Mouse (Mus musculus): ENCODE data around the gene Tmem233. TPM values are rescaled to one million over a fixed set of nuclear protein-coding genes. Genes with fewer than 3 reads are reported as not detected.

Gene Tmem233
- polyA plus RNA-seq, 1 experiment from 2014 or later, result not detected

DNA sequence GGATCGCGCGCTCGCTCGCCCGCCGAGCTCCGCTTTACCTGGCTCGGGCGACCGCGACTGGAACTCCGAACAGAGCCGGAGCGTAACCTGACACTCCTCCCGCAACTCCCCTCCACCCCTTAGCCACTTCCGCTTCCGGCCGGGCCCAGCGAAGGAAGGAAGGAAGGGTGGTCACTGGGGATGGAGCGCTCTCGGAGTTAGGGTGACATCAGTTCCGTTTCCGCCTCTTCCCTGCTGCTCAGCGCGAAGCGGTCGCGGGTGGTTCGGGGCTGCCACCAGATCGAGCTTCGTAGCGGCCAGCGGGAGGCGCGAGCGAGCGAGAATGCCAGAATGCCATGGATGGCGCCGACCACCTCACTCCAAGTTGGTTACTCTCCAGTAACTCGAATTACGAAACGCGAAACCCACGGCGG lies 58.7 kb downstream of the Tmem233 start, which contains the start of gene Prkab1:
TSS of gene Prkab1 (minus strand) at position 182 of the 413 bp plus-strand sequence.
- Histone ChIP-seq H3K27ac (replicated peaks) (peak within 1 kb of the TSS; percentile 94), H3K36me3 (replicated peaks) (peaks cover 32% of the 10 kb centered on the region), H3K4me1 (peaks cover 27% of the 10 kb centered on the region), H3K27me3 (replicated peaks; ENCODE audit: low read depth, poor library complexity, severe bottlenecking) (no peaks in the 10 kb centered on the region), H3K9me3 (no peaks in the 10 kb centered on the region), H3K4me3 (peak within 1 kb of the TSS; percentile 91)
- peak; percentile 98 for DNase-seq (ENCODE audit: low spot score)
- under 1% methylated on average over 46 of the region's 46 CpGs for WGBS

DNA sequence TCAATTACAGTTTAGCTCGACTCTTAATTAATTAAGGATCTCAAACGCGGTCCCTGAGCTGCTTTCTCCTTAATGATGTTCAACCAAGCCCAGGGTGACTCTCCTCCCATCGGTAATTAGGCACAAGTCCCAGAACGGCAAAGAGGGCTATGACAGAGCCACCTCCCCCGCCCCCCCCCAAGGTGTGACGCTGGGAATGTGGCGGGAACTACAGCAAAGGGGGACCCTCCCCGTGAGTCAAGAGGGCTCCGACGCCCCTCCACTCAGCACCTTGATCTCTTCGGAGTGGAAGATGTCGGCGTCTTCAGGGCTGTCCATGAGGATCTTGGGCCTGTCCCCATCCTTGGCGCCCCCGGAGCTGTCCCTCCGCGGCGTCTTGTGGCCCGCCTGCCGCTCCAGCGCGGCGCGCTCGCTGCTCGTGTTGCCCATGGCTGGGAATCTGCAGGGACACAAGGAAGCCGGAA lies 59.2 kb downstream of the Tmem233 start:
- Histone ChIP-seq H3K36me3 (replicated peaks) (peaks cover 37% of the 10 kb centered on the region), H3K27ac (replicated peaks) (peak overlapping the region; percentile 94), H3K4me1 (peaks cover 23% of the 10 kb centered on the region), H3K4me3 (peak overlapping the region; percentile 91), H3K27me3 (replicated peaks; ENCODE audit: low read depth, poor library complexity, severe bottlenecking) (no peaks in the 10 kb centered on the region), H3K9me3 (no peaks in the 10 kb centered on the region)
- DNase-seq (ENCODE audit: low spot score), result no peak
- WGBS, result under 1% methylated on average over 28 of the region's 28 CpGs

DNA sequence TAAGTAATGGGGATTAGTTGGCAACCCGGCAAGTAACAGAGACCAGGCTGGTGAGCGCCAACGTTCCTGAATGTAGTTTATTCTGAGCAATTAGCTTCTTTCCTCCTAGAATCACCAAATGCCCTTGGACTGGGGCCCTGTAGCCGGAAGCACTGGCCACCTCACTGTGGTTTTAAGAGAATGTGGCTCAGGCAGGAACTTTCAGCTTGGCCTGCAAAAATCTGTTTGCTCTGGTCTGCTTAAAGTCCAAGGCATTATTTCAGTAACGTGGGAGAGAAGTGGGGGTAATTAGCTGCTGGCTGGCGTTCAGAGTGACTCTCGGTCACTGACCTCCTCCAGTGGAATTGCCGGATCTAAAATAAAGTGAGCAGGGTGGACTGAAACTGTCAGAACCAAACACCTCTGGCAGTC lies 59.8 kb downstream of the Tmem233 start:
- Histone ChIP-seq H3K27ac (replicated peaks) (peak overlapping the region; percentile 94), H3K4me3 (peak overlapping the region; percentile 91), H3K4me1 (peaks cover 23% of the 10 kb centered on the region), H3K9me3 (no peaks in the 10 kb centered on the region), H3K36me3 (replicated peaks) (peaks cover 43% of the 10 kb centered on the region), H3K27me3 (replicated peaks; ENCODE audit: low read depth, poor library complexity, severe bottlenecking) (no peaks in the 10 kb centered on the region)
- WGBS, result 28% methylated on average over 8 of the region's 8 CpGs
- no peak for DNase-seq (ENCODE audit: low spot score)

- Histone ChIP-seq H3K4me1 (peaks cover 23% of the 10 kb centered on the region), H3K27me3 (replicated peaks; ENCODE audit: low read depth, poor library complexity, severe bottlenecking) (no peaks in the 10 kb centered on the region), H3K36me3 (replicated peaks) (peaks cover 48% of the 10 kb centered on the region), H3K27ac (replicated peaks) (peak overlapping the region; percentile 94; the same call in 1 of the 2 replicates), H3K9me3 (no peaks in the 10 kb centered on the region), H3K4me3 (peak overlapping the region; percentile 91)
- 83% methylated on average over 7 of the region's 7 CpGs for WGBS
- no peak for DNase-seq (ENCODE audit: low spot score)
These were observed 60.3 kb downstream of the Tmem233 start for GRCm38 (mm10) chr5:116022658-116023200.

DNA sequence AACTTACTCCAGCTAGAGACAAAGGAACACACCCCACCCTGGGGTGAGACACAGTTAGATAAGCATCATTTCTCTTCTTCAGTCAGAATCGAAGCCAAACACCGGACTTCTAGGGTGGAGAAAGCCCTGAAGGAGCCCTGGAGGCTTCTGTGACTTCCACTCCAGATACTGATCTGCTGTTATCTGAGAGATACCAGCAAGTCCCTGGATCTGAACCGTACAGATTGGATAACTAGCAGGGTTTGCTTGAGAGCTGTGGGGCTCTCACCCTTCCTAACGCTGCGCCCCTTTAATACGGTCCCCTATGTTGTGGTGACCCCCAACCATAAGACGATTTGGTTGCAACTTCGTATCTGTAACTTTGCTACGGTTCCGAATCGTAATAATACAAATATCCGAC lies 60.9 kb downstream of the Tmem233 start:
- peak overlapping the region; percentile 91 for H3K4me3 ChIP-seq

DNA sequence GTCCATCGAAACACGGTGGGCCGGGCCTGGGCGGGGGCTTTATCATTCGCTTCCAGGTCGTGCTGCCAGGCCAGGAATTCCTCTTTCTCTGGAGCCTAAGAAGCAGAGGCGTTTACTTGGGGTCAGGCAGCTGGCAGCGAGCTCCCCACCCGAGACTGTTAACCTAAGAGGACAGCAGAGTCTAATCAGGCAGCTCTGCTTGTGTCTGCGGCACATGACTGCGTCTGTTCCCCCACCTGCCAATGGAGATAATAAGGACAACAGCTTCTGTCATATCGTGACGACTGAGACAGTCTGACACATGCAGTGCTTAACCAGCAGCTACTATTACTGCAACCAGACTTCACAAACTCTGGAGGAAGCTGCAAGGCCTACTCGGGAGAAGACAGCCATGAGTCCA lies 61.5 kb downstream of the Tmem233 start:
- peaks cover 23% of the 10 kb centered on the region for H3K4me1 ChIP-seq
- WGBS, result 90% methylated on average over 14 of the region's 14 CpGs
- H3K9me3 ChIP-seq, result no peaks in the 10 kb centered on the region
- H3K4me3 ChIP-seq, result no peak overlapping the region
- H3K36me3 ChIP-seq (replicated peaks), result peaks cover 60% of the 10 kb centered on the region
- DNase-seq (ENCODE audit: low spot score), result no peak
- no peak overlapping the region for H3K27ac ChIP-seq (replicated peaks)
- no peaks in the 10 kb centered on the region for H3K27me3 ChIP-seq (replicated peaks; ENCODE audit: low read depth, poor library complexity, severe bottlenecking)

More for the DNA sequence above, 60.9 kb downstream of the Tmem233 start:
- H3K4me1 ChIP-seq, result peaks cover 23% of the 10 kb centered on the region
- no peaks in the 10 kb centered on the region for H3K27me3 ChIP-seq (replicated peaks; ENCODE audit: low read depth, poor library complexity, severe bottlenecking)
- H3K27ac ChIP-seq (replicated peaks), result no peak overlapping the region
- WGBS, result 92% methylated on average over 12 of the region's 12 CpGs
- H3K9me3 ChIP-seq, result no peaks in the 10 kb centered on the region
- no peak for DNase-seq (ENCODE audit: low spot score)
- peaks cover 54% of the 10 kb centered on the region for H3K36me3 ChIP-seq (replicated peaks)

DNA sequence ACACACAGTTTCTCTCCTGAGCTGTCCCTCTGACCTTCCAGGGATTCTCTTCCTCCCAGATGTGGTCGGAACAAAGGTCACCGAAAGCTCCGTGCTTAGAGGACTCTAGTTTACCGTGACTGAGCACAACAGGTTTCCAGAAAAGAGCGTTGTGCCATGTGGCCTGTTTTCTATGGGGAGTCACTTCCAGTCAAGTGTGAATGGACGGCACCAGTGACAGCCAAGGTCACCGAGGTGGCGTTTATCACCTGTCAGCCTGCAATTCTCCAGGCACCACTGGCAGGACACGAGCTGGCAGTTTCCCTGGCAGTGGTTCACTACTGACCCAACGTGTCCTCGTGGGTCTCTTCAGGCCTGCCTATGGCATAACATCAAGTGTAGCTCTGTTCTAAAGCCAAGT lies 63.7 kb downstream of the Tmem233 start:
- no peak for DNase-seq (ENCODE audit: low spot score)
- Histone ChIP-seq H3K27me3 (replicated peaks; ENCODE audit: low read depth, poor library complexity, severe bottlenecking) (no peaks in the 10 kb centered on the region), H3K4me3 (no peak overlapping the region), H3K9me3 (no peaks in the 10 kb centered on the region), H3K4me1 (peaks cover 20% of the 10 kb centered on the region), H3K27ac (replicated peaks) (no peak overlapping the region), H3K36me3 (replicated peaks) (peaks cover 81% of the 10 kb centered on the region)
- 86% methylated on average over 11 of the region's 11 CpGs for WGBS

DNA sequence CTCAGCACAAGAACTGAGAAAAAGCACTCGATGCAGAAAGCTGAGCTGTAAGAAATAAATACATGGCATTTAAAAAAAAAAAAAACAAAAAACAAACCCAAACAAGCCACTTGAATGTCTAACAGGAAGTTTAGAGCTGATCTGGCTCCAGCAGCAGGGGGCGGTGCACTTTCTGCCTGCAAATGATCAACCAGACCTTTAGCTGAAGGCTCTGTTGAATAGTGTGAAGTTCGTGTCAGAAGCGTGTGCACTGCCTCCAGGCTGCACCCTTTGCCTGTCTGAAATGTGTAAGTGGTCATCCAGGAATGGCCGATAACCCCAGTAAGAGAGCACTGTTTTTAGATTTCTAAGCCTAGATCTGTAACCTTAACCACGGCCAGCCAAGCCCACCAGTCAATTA lies 64.3 kb downstream of the Tmem233 start:
- Histone ChIP-seq H3K4me3 (no peak overlapping the region), H3K4me1 (peaks cover 19% of the 10 kb centered on the region), H3K27ac (replicated peaks) (no peak overlapping the region), H3K27me3 (replicated peaks; ENCODE audit: low read depth, poor library complexity, severe bottlenecking) (no peaks in the 10 kb centered on the region), H3K9me3 (no peaks in the 10 kb centered on the region), H3K36me3 (replicated peaks) (peaks cover 87% of the 10 kb centered on the region)
- no peak for DNase-seq (ENCODE audit: low spot score)
- WGBS, result 88% methylated on average over 6 of the region's 6 CpGs

DNA sequence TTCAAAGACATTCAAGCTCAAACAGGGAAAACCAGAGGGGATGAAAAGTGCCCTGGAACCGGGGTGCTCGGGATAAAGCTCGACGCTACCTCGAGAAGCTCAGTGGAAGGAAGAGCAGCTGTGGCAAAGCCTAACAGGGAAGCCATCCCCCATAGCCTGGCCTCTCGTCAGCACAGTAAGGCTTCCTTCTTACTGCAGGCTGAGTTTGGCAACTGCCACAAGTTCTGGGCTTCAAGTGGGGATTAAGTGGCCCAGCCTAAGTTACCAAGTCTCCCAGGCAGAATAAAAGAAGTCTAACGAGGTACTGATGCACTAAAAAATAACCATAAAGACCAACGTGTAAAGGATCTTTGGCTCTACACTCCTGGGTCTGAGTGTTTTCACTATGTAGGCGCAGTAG lies 64.8 kb downstream of the Tmem233 start:
- Histone ChIP-seq H3K9me3 (no peaks in the 10 kb centered on the region), H3K27ac (replicated peaks) (no peak overlapping the region), H3K4me1 (peaks cover 13% of the 10 kb centered on the region), H3K4me3 (no peak overlapping the region), H3K36me3 (replicated peaks) (peaks cover 93% of the 10 kb centered on the region), H3K27me3 (replicated peaks; ENCODE audit: low read depth, poor library complexity, severe bottlenecking) (no peaks in the 10 kb centered on the region)
- DNase-seq (ENCODE audit: low spot score), result no peak
- 92% methylated on average over 9 of the region's 9 CpGs for WGBS

DNA sequence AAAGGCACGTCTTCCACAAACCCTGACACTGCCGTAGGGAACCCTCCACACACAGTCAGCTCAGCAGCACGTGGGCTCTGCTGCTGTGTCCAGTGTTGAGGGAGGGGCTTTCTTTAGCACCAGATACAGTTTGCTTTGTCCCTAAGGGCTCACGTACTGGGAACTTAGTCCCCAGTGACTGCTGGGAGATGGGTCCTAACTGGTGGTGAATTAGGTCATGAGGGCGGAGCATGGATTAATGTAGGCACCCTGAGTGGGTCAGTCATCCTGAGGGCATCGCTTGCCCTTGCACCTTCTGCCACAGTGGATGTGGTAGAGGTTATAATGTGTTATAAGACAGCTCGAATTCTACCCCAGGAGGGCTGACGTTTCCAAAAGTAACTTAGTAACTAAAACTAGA lies 65.7 kb downstream of the Tmem233 start:
- Histone ChIP-seq H3K4me3 (no peak overlapping the region), H3K36me3 (replicated peaks) (peaks cover 100% of the 10 kb centered on the region), H3K4me1 (peaks cover 5% of the 10 kb centered on the region), H3K9me3 (no peaks in the 10 kb centered on the region), H3K27ac (replicated peaks) (no peak overlapping the region), H3K27me3 (replicated peaks; ENCODE audit: low read depth, poor library complexity, severe bottlenecking) (no peaks in the 10 kb centered on the region)
- DNase-seq (ENCODE audit: low spot score), result no peak
- 92% methylated on average over 8 of the region's 8 CpGs for whole genome bisulfite sequencing

DNA sequence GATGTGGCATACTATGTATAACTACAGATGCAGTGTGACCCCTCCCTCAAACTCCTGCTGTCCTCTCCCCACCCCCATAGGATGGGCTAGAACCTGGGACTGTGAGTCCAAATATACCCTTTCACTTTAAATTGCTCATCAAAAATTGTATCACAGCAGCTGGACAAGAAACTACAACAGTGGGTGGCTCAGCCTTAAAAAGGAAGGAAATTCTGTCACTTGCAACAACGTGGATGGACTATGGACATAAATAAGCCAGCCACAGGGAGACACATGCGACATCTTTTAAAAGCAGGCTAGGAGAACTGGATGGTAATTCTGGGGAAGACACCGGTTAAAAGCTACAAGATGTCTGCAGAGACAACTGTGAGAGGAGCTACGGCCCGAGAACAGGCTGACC lies 66.5 kb downstream of the Tmem233 start:
- Histone ChIP-seq H3K27ac (replicated peaks) (no peak overlapping the region), H3K9me3 (no peaks in the 10 kb centered on the region), H3K4me3 (no peak overlapping the region), H3K4me1 (no peaks in the 10 kb centered on the region), H3K27me3 (replicated peaks; ENCODE audit: low read depth, poor library complexity, severe bottlenecking) (no peaks in the 10 kb centered on the region), H3K36me3 (replicated peaks) (peaks cover 92% of the 10 kb centered on the region)
- DNase-seq (ENCODE audit: low spot score), result no peak
- 93% methylated on average over 5 of the region's 5 CpGs for WGBS

DNA sequence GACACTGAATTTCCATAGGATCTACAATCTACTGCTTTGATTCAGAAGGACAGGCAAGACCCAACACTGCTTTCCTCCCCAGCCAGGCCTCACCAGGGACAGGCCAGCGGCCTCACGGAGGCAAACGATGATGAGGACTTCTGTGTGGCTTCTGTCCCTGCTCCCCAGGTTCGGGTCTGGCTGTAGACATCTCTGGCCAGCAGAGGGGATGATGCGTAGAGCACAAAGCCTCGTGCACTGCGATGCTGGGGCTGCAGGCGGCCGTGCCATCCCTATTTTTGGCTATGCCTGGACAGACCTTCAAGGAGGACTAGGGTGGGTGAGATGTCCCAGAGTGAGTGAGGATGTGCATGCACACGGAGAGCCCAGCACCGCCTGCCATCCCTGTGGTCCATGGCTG lies 68.8 kb downstream of the Tmem233 start:
- DNase-seq (ENCODE audit: low spot score), result no peak
- peaks cover 69% of the 10 kb centered on the region for H3K36me3 ChIP-seq (replicated peaks)
- no peaks in the 10 kb centered on the region for H3K27me3 ChIP-seq (replicated peaks; ENCODE audit: low read depth, poor library complexity, severe bottlenecking)
- H3K4me1 ChIP-seq, result peaks cover 12% of the 10 kb centered on the region
- 92% methylated on average over 11 of the region's 11 CpGs for WGBS
- H3K27ac ChIP-seq (replicated peaks), result no peak overlapping the region
- no peaks in the 10 kb centered on the region for H3K9me3 ChIP-seq
- H3K4me3 ChIP-seq, result no peak overlapping the region

- Histone ChIP-seq H3K27me3 (replicated peaks; ENCODE audit: low read depth, poor library complexity, severe bottlenecking) (no peaks in the 10 kb centered on the region), H3K27ac (replicated peaks) (no peak overlapping the region), H3K4me3 (no peak overlapping the region), H3K9me3 (no peaks in the 10 kb centered on the region), H3K36me3 (replicated peaks) (peaks cover 65% of the 10 kb centered on the region), H3K4me1 (peaks cover 16% of the 10 kb centered on the region)
- DNase-seq (ENCODE audit: low spot score), result no peak
- 88% methylated on average over 8 of the region's 8 CpGs for WGBS
These were observed 69.2 kb downstream of the Tmem233 start for GRCm38 (mm10) chr5:116013821-116014220.
